Mouse (Mus musculus) stomach, embryonic 14.5 days (tissue): ENCODE data around the gene Bcat2. TPM values are rescaled to one million over a fixed set of nuclear protein-coding genes. Genes with fewer than 3 reads are reported as not detected.

Experiments
- ATAC-seq: fragments of 200-750 bp; cut with Nextera tagmentation; 2 replicates; pipeline ENCODE4 v1.8.0; 2017; ENCODE audit warnings: low read depth, moderate TSS enrichment; ENCODE audit not compliant: insufficient number of reproducible peaks, insufficient read depth, low FRiP score
- H3K27ac ChIP-seq: fragments of 300-500 bp; sonication (generic); 2 replicates; pipeline ENCODE4 v1.5.1; 2014; ENCODE audit warnings: mild to moderate bottlenecking, low read length, moderate library complexity, mixed read lengths
- H3K27me3 ChIP-seq: fragments of 300-500 bp; sonication (generic); 2 replicates; pipeline ENCODE4 v1.6.1; 2014; ENCODE audit warnings: low read length, control low read depth, mixed read lengths; ENCODE audit not compliant: control insufficient read depth, insufficient read depth
- H3K36me3 ChIP-seq: fragments of 300-500 bp; sonication (generic); 2 replicates; pipeline ENCODE4 v1.6.1; 2014; ENCODE audit warnings: mild to moderate bottlenecking, control low read depth, low read length, moderate library complexity, mixed read lengths; ENCODE audit not compliant: control insufficient read depth, insufficient read depth
- H3K4me1 ChIP-seq: fragments of 300-500 bp; sonication (generic); 2 replicates; pipeline ENCODE4 v1.6.1; 2014; ENCODE audit warnings: low read length, control low read depth, mixed read lengths; ENCODE audit not compliant: control insufficient read depth, insufficient read depth
- H3K4me2 ChIP-seq: fragments of 300-500 bp; sonication (generic); replicated peaks from 2 replicates; pipeline ENCODE4 v1.6.1; 2014; ENCODE audit warnings: low read depth, low read length, control low read depth
- H3K4me3 ChIP-seq: fragments of 300-500 bp; sonication (generic); 2 replicates; pipeline ENCODE4 v1.5.1; 2014; ENCODE audit warnings: low read depth, low read length, control low read depth
- H3K9ac ChIP-seq: fragments of 300-500 bp; sonication (generic); replicated peaks from 2 replicates; pipeline ENCODE4 v1.6.1; 2014; ENCODE audit warnings: low read depth, mild to moderate bottlenecking, control low read depth, low read length, moderate library complexity, mixed read lengths
- H3K9me3 ChIP-seq: fragments of 300-500 bp; sonication (generic); 2 replicates; pipeline ENCODE4 v1.6.1; 2016; ENCODE audit warnings: low read depth, low read length, control low read depth; ENCODE audit not compliant: control insufficient read depth
- WGBS: fragments of 180-500 bp; shearing (Covaris S2); extraction: QIAGEN DNeasy Blood & Tissue Kit; methylation state at CpG from one replicate; pipeline ENCODE4 v1.1.7; 2014; 5-methylcytosine and 5-hydroxymethylcytosine counted together
- polyA plus RNA-seq: library from polyadenylated mRNA; unstranded; fragments of >200 nt; fragmentation: Nextera tagmentation; extraction: Ambion mirVana; gene quantifications from 2 replicates; pipeline ENCODE4 v1.2.1, GENCODE M21; 2014

Gene Bcat2
- polyA plus RNA-seq, 1 experiment from 2014 or later = 61.6 TPM

DNA sequence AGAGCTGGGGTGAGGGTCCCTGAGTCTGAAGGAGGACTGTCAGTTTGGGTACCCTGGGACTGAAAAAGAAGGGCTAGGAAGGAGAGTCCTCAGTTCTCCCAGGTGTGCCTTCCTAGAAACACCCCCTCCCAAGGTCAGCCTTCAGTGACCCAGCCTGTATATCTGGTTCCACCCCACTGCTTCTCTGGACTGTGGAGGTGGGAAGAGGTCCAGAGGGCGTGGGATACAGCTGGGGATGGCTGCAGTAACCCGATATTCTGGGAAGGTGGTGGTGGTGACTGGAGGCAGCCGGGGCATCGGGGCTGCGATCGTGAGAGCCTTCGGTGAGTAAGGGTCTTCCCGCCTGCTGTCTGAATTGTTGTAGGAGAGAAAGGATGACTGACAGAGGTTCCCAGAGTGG, 15.2 kb upstream of the Bcat2 start, which contains the start of gene Hsd17b14:
TSS of gene Hsd17b14 (plus strand) at position 150 of the 400 bp plus-strand sequence.
- no peak within 1 kb of the TSS for H3K4me3 ChIP-seq
- H3K4me1 ChIP-seq = no peaks in the 10 kb centered on the region
- no peaks in the 10 kb centered on the region for H3K9me3 ChIP-seq
- no peaks in the 10 kb centered on the region for H3K36me3 ChIP-seq
- H3K4me2 ChIP-seq = no peak within 1 kb of the TSS
- no peaks in the 10 kb centered on the region for H3K27me3 ChIP-seq
- no peak within 1 kb of the TSS for H3K27ac ChIP-seq
- WGBS = 33% methylated on average over 8 of the region's 8 CpGs
- ATAC-seq = no peak
- H3K9ac ChIP-seq = no peak within 1 kb of the TSS

DNA sequence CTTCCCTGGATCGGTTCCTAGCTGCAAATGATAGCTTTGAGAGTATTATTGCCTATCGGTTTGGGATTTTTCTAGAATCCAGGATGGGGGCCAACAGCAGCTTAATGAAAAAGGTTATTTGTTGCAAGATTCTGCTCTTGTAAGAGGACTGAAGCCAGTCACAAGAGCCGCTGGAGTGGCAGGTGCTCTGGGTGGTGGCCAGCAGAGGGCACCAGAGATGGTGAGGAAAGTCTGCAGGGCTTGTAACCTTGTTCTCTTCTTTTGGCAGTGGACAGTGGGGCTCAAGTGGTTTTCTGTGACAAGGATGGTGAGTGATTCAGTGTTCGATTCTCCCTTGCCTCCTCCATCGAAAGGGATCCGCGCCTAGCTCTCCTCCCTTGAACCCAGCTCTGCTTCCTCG, 14.2 kb upstream of the Bcat2 start:
- ATAC-seq = no peak

DNA sequence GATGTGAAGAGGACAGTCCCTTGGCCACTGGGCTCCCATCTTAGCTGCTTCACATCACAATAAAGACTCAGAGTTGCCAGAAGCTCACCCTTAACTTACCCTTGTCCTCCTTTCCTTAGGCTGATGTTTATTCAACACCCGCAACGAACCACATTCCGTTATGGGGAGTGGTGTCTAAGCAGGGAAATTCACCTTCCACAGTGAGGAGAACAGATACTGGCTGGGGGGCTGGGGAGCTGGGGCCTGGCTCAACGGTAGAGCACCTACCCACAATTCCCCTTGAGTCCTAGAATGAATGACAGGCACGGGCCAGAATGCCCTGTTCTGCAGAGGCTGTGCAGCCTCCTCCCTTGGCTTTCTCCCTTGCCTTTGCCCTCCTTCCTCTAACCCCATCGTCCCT, 11.0 kb upstream of the Bcat2 start:
- ATAC-seq = peak; percentile 35
- 32% methylated on average over 6 of the region's 6 CpGs for WGBS
- Histone ChIP-seq H3K9me3 (no peaks in the 10 kb centered on the region), H3K36me3 (no peaks in the 10 kb centered on the region), H3K27me3 (no peaks in the 10 kb centered on the region), H3K4me2 (no peak overlapping the region), H3K4me1 (0 out of 2 replicates have a peak, but pooled peaks cover 6% of the 10 kb centered on the region), H3K9ac (no peak overlapping the region), H3K27ac (no peak overlapping the region), H3K4me3 (no peak overlapping the region)

More for the DNA sequence above, 14.2 kb upstream of the Bcat2 start:
- no peaks in the 10 kb centered on the region for H3K4me1 ChIP-seq
- H3K36me3 ChIP-seq = no peaks in the 10 kb centered on the region
- no peaks in the 10 kb centered on the region for H3K9me3 ChIP-seq
- no peak overlapping the region for H3K4me2 ChIP-seq
- WGBS = 28% methylated on average over 8 of the region's 8 CpGs
- H3K4me3 ChIP-seq = no peak overlapping the region
- H3K9ac ChIP-seq = no peak overlapping the region
- H3K27ac ChIP-seq = no peak overlapping the region
- no peaks in the 10 kb centered on the region for H3K27me3 ChIP-seq

GRCm38 (mm10) chr7:45560241-45560640, 9.7 kb upstream of the Bcat2 start:
- Histone ChIP-seq H3K4me2 (no peak overlapping the region), H3K9ac (no peak overlapping the region), H3K27ac (no peak overlapping the region), H3K9me3 (no peaks in the 10 kb centered on the region), H3K36me3 (no peaks in the 10 kb centered on the region), H3K4me3 (no peak overlapping the region), H3K27me3 (no peaks in the 10 kb centered on the region), H3K4me1 (0 out of 2 replicates have a peak, but pooled peaks cover 6% of the 10 kb centered on the region)
- 79% methylated on average over 7 of the region's 7 CpGs for WGBS
- ATAC-seq = no peak

DNA sequence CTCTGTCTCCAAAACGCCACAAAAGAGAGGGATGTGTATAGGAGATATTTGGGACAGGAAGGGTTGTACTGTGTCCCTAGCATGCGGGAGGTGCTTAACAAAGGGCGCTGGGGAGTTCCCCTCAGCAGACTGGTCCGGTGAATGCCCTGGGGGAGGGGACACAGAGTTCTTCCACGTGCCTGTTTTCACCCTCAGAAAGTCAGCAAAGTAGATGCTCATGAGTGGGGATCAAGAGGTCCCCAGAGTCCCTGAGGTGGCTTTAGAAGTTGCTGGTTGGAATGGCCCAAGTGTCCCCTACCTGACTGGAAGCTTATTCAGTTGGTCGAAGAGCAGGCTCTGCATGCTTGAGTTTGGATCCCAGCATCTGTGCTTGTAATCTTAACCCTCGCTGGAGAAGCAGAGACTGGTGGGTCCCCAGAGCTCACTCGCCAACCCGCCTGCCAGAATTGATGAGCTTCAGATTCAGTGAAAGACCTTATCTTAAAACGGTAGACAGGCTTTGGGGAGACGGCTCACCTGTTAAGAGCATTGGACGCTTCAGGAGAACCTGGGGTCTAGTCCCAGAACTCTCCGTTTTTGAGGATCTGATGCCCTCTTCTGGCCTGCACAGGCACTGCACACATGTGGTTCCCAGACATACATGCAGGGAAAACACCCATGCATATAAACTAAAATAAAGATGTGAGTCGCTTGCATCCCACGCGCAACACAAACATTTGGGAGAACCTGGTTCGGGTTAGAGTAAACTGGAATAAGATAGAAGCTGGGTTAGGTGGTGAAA, 8.9 kb upstream of the Bcat2 start:
- Histone ChIP-seq H3K4me3 (no peak overlapping the region), H3K27ac (no peak overlapping the region), H3K4me2 (no peak overlapping the region), H3K36me3 (no peaks in the 10 kb centered on the region), H3K9me3 (no peaks in the 10 kb centered on the region), H3K9ac (no peak overlapping the region), H3K4me1 (0 out of 2 replicates have a peak, but pooled peaks cover 6% of the 10 kb centered on the region), H3K27me3 (no peaks in the 10 kb centered on the region)
- WGBS = 23% methylated on average over 17 of the region's 17 CpGs
- ATAC-seq = no peak; the same call in 1 of the 2 replicates

- no peak for ATAC-seq
Measured at GRCm38 (mm10) chr7:45561624-45562520, 8.1 kb upstream of the Bcat2 start.

DNA sequence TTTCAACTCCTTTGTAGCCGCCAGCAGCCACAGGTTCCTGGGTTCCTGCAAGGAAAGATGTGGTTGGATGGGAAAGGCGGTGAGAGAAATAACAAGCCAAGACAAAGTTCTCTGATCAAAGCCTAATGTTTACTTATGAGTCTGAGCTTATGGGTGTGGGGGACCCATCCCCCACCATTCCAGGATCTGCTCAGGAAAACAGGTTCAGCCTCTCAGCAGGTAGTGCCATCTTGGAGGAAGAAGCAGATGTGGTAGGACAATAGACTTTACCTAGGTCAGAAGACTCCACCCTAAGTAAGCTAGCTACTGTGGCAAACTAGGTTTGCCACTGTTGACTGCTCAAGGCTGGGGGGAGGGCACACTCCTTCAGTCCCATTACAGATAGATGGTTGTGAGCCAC, 5.1 kb upstream of the Bcat2 start:
- H3K27ac ChIP-seq = no peak overlapping the region
- no peaks in the 10 kb centered on the region for H3K27me3 ChIP-seq
- H3K4me2 ChIP-seq = no peak overlapping the region
- no peaks in the 10 kb centered on the region for H3K9me3 ChIP-seq
- 47% methylated on average over 2 of the region's 2 CpGs for WGBS
- H3K4me1 ChIP-seq = peaks cover 6% of the 10 kb centered on the region; the same call in 1 of the 2 replicates
- no peak overlapping the region for H3K9ac ChIP-seq
- no peak overlapping the region for H3K4me3 ChIP-seq
- H3K36me3 ChIP-seq = no peaks in the 10 kb centered on the region
- ATAC-seq = no peak

More at GRCm38 (mm10) chr7:45561624-45562520, 8.1 kb upstream of the Bcat2 start:
- H3K36me3 ChIP-seq = no peaks in the 10 kb centered on the region
- H3K27ac ChIP-seq = no peak overlapping the region
- H3K4me2 ChIP-seq = no peak overlapping the region
- WGBS = 40% methylated on average over 12 of the region's 12 CpGs
- H3K9me3 ChIP-seq = no peaks in the 10 kb centered on the region
- H3K4me1 ChIP-seq = 0 out of 2 replicates have a peak, but pooled peaks cover 6% of the 10 kb centered on the region
- no peak overlapping the region for H3K9ac ChIP-seq
- no peaks in the 10 kb centered on the region for H3K27me3 ChIP-seq
- no peak overlapping the region for H3K4me3 ChIP-seq

DNA sequence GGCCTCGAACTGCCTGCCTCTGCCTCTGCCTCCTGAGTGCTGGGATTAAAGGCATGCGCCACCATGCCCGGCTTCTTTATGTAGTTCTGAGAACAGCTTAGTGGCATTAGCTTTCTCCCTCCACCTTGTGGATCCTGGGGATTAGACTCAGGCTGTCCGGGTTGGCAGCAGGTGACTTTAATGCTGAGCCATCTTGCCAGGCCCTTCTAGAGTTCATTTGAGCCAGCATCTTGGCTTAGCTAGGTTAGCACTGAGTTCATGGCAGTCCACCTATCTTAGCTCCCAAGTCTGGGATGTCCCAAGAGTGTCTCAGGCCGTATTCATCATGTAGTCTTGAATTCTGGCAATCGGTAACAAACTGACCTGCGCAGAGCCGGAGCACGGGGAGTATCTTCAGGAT, 4.5 kb upstream of the Bcat2 start:
- Histone ChIP-seq H3K36me3 (no peaks in the 10 kb centered on the region), H3K4me1 (peaks cover 6% of the 10 kb centered on the region; the same call in 1 of the 2 replicates), H3K9me3 (no peaks in the 10 kb centered on the region)

More for the DNA sequence above, 4.5 kb upstream of the Bcat2 start:
- no peak overlapping the region for H3K4me3 ChIP-seq
- no peak for ATAC-seq
- H3K9ac ChIP-seq = no peak overlapping the region
- 88% methylated on average over 9 of the region's 9 CpGs for WGBS
- H3K27ac ChIP-seq = no peak overlapping the region
- H3K27me3 ChIP-seq = no peaks in the 10 kb centered on the region
- H3K4me2 ChIP-seq = no peak overlapping the region
